Mouse (Mus musculus): ENCODE results near the gene Mbtps2. TPM values are rescaled to one million over a fixed set of nuclear protein-coding genes. Genes with fewer than 3 reads are reported as not detected.

Gene Mbtps2
- total RNA-seq, 4 experiments from 2014 or later: 11.9 to 16.0 (median 14.7) TPM

DNA sequence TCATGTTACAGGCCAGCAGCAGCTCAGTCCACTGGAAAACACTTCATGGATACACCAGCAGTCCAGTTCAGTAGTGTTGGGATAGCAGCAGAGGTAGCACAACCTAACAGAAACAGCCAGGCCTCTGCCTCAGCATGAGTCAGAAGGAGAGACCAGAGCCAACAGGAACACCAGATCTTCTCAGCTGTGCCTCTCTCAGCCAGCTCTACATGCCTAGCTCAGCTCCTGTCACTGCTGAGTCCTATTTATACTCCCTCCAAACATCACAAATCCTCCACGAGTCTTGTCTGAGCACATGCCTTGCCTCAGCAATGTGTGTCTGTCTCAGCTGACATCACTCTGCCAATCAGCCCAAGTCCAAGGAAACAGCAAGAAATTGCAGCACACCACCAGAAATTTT is 94.0 kb downstream of the Mbtps2 start:
- DNase-seq (ENCODE audit: low spot score): no peak

DNA sequence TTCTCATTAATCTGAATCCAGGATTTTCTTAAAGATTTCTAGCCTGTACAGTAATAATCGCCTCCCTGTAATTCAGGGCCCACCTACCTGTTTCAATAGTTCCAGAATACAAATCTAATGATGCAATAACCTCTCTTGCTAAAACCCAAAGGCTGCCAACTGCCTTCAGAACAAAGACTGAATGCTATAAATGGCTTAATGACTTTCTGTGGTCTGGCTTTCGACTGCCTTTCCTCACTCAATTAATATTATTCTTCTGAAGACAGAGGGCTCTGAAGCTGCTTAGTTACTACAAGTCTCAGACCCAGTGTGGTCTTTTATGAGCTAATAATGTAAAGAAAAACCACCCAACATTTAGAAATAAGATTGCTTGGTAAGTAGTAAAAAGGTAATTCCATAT is 96.6 kb downstream of the Mbtps2 start:
- DNase-seq (ENCODE audit: low spot score): no peak

DNA sequence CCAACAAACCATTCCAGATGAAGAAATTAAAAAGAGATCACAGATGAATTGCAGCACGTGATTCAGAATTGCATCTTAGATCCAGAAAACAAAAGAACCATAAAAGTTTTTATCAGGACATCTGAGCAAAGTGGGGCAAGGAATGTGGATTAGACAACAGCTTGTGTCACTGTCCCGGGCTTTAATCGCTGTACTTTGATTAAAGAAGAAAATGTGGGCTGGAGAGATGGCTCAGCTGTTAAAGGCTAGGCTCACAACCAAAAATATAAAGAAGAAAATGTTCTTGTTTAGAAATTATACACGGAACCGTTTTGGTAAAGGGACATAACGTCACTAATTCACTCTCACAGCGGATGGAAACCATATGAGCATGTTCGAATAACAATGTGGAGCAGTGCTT is 98.5 kb downstream of the Mbtps2 start:
- DNase-seq (ENCODE audit: low spot score): no peak

DNA sequence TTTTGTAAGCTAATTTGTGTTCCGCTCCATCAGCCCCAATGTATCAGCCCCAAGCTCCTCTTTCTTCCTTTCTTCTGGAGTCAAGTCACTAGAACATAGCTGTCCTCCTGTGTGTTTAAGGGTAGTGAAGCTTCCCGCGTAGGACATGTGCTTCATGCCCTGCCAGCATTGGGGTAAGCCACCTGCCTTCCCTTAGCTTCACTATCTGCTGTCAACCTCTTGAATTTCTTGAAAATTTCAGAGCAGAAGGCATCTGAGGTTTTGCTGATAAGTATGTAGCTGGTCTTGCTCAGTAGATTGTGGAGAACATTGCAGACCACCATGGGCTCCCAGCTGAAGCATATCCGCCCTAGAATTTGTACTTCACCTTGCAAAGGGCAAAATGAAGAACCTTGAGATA is 105.4 kb downstream of the Mbtps2 start:
- no peak for DNase-seq (ENCODE audit: low spot score)

DNA sequence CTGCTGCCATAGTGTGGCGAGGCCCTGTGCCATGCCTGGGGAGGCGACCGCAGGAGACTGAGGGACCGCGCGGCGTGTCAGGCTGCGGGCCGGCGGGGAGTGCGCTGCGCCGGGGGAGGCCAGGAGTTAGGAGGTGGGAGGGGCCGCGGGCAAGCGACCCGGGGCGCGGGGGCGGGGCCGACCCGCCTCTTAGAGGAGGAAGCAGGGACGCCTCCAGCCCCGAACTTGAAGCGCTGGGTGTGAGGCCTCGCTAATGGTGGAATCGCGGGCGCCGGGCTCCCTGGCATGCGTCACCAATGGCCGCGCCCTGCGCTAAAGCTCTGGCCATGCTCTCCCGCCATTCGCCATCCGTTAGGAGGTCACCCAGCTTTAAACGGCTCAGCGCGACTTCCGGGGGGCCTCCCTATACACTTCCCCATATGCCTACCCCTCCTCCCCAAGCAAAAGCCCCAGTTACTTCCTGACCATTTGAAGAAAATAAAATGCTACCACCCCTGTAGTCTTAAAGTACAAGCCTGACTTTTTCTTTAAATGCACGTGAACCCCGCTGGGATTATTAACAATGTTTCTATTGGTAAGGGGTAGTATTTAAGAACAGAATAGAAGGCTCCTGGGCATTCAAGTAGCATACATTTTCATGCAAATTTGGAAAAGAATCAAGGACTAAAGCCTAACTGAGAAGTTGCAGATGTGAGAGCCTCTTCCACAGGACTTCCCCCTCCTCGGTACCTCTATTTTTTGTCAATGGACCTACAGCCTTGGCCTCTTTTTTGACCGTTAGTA is 106.4 kb downstream of the Mbtps2 start, which contains the start of gene Sms:
TSS of gene Sms (minus strand) at position 344 of the 783 bp plus-strand sequence.
- DNase-seq (ENCODE audit: low spot score): peak; percentile 31

DNA sequence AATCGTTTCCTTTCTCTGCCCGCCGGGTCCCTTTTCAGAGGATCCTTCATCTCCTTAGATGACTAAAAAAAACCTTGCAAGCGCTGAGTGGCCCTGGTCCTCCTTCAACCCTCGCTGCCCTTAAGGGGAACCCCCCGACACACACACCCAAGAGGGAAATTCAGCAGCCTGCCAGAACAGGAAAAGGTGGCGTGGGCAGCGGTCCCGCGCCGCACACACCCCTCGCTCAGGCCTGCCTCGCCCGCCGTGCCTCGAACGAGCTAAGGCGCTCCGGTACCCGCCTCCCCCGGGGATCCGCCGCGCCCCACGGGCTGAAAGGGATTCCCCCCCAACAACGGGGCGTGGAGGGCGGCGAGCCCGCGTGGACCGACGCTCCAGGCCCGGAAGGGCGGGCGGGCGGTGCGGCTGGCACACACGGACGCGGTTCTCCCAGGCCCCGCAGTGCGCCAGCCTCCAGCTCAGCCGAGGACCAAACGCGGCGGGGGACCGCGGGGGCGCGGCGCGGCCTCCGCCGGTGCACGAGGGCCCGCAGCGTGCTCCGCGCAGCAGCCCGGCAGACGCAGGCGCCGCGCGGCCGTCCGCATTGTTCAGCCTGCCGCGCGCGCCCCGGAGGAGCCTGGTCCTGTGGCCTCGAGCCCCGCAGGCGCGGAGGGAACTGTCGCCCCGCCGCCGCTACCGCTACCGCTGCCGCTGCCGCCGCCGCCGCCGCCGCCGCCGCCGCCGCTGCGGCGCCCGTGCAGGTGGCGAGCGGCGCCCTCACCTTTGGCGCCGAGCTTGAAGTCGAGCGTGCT is 107.2 kb downstream of the Mbtps2 start:
- no peak for DNase-seq (ENCODE audit: low spot score)

DNA sequence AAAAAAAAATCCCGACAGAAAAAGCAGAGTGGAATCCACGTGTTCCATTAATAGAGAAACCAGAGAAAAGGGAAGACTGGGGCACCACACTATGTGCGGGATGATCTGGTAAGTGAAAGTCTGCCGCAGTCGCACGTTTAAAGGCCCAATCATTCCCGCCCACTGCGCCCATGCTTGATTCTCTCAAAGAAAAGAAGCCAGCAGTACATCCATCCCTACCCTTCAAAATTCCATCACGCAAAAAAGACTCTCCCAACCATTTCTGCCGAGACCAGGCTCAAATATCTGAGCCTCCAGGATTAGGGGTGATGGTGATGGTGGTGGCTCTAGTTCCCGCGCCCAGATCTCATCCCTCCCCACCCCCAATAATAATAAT is 107.8 kb downstream of the Mbtps2 start:
- DNase-seq (ENCODE audit: low spot score): no peak

DNA sequence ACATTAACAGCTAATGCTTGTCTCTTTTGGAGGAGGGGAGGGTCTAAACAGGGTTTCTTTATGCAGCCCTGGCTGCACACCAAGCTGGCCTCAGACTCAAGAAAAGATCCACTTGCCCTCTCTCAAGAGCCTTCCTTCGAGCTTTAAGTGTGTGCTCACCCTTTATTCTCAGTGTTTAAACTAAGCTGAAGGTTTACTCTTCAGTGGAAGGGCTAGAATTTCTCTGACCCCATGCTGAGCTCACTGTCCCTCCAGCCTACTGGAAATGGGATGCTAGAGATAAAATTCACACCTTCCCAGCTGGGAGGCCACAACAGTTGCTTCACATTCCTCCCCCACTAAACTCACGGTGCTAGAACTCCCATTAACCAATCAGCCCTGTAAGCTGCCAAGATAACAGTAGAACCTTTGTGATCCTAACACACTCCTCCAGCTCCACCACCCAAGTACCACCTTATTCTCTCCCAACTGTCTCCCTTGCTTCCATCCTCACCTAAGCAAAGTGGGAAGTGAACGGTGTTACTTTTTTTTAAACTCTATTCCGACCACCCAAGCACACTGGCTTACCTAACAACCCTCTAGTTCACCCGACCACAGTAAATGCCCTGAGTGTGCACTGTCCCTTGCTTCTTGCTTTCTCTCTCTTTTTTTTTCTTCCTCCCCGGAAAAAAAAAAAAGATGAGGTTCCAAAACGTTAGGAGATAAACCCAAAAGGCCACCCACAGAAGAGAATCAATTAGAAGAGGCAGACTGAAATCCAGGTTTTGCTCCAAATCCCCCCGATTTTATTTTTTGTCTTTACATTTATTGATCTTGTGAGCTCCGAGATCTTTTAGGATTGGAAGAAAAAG is 108.4 kb downstream of the Mbtps2 start:
- no peak for DNase-seq (ENCODE audit: low spot score)

DNA sequence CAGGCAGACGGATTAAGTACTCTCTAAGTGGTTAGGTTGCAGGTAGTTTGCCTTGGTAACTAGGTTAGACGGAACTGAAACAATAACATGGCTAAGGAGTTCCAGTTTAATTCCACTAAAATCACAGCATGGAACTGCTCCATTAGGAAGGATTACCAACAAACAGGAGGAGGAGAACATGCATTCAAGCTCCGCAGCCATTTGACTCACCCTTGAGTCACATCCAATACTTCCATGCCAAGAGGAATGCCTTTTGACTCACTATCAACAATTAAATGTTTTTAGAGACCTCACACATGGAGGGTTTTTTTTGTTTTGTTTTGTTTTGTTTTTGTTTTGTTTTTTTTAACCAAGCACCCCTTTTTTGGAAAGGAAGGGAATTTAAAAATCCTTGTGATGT is 109.7 kb downstream of the Mbtps2 start:
- DNase-seq (ENCODE audit: low spot score): no peak

DNA sequence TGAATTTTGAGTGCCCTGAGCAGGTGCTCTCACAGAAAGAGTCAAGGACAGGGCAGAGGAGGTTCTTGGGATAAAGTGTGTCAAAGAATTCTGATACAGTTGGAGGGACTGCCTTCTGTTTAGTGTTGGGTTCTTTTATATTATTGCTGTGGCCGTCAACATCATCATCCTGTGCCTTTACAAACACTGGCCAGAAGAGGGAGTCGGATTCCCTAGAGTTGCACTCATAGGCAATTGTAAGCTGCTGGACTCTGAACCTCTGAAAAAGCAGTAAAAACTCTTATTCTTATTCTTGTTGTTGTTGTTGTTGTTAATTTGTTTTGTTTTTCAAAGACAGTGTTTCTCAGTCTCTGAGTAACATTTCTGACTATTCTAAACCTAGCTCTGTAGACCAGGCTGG is 111.8 kb downstream of the Mbtps2 start:
- peak; percentile 48 for DNase-seq (ENCODE audit: low spot score)

Other genes starting within 250 kb of the Mbtps2 start
- gene Phex, start 183.4 kb downstream of the Mbtps2 start, total RNA-seq (2022): under 1 TPM in 1 of 4 experiments, not detected in 3; 0.09 TPM
- gene Sms, start 106.4 kb downstream of the Mbtps2 start, total RNA-seq (2022): 10 to 100 TPM; 37.0 to 81.6 (median 52.2) TPM
- gene Yy2, start 29.7 kb downstream of the Mbtps2 start, total RNA-seq (2022): 1 to 10 TPM in 1 of 4 experiments, under 1 TPM in 2, not detected in 1; 0.44 to 1.5 (median 0.50) TPM
- 100 to 1,000 TPM; 403 to 509 (median 425) TPM for gene Smpx, start 100.2 kb upstream of the Mbtps2 start, total RNA-seq (2022)
- 10 to 100 TPM in 2 of 4 experiments, 1 to 10 TPM in 2; 6.8 to 10.7 (median 10.0) TPM for gene Klhl34, start 219.7 kb upstream of the Mbtps2 start, total RNA-seq (2022)

Measured in heart, adult 8-10 months (tissue).